Mouse (Mus musculus): ENCODE measurements around the gene Pcdh8.

Pcdh8 gene

DNA sequence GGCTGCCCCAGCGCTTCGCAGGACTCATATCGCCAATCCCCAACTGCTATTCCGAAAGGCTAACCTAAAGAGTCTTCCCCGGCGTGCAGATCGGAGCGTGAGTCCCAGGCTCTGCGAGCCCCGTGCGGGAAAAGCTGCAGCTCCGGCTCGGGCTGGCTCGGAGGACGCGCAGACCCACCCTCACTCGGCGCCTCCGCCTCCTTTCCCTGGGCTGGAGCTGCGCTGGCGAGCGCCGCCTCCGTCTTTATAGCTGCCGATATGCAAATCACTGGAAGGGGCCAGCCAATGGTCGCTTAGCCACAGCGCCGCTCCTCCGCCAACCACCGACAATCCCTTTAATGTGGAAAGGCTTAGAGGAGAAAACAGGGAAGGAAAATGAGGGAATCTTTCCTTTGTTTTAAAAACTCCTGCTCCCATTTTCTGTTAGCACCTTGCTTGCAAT lies at the start of gene Pcdh8:
Pcdh8 (minus strand) TSS at position 219 of the 442 bp plus-strand sequence.
- peak; percentile 75 for DNase-seq (ENCODE audit: low read depth, low spot score)

GRCm38 (mm10) chr14:79814709-79815108 lies 43.6 kb upstream of the Pcdh8 start:
- DNase-seq (ENCODE audit: low read depth, low spot score) = no peak

DNA sequence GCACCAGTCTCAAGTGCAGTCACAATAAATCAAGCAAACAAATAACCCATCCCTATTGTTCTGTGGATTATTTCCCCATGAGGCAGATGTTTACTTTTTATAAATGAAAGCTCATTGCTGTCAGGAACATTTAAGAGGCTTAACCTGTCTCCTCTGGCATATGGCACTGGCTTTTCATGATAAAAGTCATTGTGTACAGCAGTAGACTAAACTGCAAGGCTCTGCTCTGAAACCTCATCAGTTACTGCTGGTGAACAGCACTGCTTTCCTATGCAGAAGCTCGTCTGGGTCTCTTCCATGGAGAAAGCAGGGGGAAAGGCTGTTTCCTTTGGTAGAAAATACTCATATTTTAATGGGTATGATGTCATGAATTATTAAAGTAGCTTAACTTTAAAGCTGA lies 43.0 kb upstream of the Pcdh8 start:
- no peak for DNase-seq (ENCODE audit: low read depth, low spot score)

- DNase-seq (ENCODE audit: low read depth, low spot score) = no peak
Observed at GRCm38 (mm10) chr14:79793179-79793578, 22.1 kb upstream of the Pcdh8 start.

GRCm38 (mm10) chr14:79789535-79789934 lies 18.4 kb upstream of the Pcdh8 start:
- no peak for DNase-seq (ENCODE audit: low read depth, low spot score)

DNA sequence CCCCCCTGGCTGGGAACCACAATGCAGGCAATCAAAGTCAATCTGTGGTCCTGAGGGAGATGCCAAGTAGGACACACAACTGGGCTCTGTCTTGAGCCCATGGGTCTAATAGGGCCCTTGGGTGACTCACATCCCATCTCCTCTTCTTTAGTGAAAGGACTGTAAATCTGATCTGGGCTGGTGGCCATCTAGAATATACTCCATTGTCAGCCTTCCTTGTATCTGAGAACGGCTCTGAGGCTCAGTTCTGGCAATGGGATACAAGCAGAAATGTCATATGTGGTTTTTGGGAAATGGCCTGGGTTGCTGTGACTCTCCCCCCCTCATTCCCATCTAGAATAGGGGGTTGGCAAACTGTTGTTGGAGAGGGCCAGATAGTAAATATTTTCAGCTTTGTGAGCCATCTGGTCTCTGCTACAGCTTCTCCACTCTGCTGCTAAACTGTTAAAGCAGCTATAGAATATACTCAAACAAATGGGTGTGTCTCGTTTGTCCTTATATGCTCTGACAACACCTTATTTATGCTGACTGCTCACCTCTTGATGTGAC lies 17.6 kb upstream of the Pcdh8 start:
- DNase-seq (ENCODE audit: low read depth, low spot score) = no peak

DNA sequence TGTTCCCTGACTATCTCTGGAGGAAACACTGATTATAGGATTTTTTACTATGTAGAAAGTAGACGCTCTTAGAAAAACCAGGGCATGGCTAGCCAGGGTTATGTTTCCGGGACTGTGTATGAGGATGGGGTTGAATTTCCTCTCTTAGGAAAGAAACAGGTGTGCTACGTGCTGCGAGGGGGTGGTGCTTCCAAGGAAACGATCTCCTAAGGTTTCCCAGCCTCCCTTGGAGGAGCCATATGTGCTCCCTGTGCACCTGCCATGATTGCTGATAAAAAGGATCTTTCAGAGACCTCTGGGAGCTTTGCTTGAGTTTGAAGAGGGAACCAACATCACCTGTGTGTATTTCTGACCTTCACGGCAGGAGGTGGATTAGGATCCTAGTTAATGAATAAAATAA lies 16.8 kb upstream of the Pcdh8 start:
- DNase-seq (ENCODE audit: low read depth, low spot score) = no peak

- DNase-seq (ENCODE audit: low read depth, low spot score) = no peak
Observed at GRCm38 (mm10) chr14:79785400-79785799, 14.3 kb upstream of the Pcdh8 start.

- no peak for DNase-seq (ENCODE audit: low read depth, low spot score)
Observed at GRCm38 (mm10) chr14:79780889-79781288, 9.8 kb upstream of the Pcdh8 start.

DNA sequence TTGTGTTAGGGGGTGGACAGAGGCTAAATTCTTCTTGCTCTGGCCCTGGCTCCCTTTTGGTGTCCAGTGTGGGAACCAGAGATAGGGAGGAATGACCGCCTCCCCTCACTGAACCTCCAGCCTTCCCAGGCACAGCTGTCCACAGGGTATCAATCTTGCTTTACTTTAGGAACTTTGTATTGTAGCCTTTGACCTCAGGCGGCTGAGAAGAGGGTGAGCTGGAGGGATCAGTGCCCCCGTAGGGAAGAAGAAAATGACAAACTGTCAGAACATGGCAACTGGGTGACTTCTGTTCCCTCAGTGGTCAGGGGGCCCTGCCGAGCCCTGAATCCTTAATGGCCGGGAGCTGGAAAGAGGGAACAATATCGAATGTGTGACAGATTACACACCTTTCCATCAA lies 9.2 kb upstream of the Pcdh8 start:
- DNase-seq (ENCODE audit: low read depth, low spot score) = no peak

DNA sequence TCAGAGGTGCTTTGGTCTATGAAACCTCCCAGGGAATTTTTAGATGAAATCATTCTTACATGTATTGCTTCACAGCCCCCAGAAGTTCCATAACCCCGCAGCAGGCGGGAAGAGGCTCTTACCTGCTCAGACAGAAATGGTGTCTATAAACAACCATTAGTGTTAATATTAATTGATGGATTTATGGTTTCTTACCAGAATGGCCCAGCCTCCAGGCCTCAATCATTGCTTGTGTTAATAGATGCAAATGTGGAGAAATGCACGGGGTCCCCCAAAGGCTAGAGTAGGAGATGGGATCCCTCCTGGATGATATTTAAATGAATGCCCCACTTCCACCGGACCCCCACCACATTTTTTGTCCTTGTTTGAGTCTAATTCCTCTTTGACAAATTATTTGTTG lies 8.7 kb upstream of the Pcdh8 start:
- no peak for DNase-seq (ENCODE audit: low read depth, low spot score)

DNA sequence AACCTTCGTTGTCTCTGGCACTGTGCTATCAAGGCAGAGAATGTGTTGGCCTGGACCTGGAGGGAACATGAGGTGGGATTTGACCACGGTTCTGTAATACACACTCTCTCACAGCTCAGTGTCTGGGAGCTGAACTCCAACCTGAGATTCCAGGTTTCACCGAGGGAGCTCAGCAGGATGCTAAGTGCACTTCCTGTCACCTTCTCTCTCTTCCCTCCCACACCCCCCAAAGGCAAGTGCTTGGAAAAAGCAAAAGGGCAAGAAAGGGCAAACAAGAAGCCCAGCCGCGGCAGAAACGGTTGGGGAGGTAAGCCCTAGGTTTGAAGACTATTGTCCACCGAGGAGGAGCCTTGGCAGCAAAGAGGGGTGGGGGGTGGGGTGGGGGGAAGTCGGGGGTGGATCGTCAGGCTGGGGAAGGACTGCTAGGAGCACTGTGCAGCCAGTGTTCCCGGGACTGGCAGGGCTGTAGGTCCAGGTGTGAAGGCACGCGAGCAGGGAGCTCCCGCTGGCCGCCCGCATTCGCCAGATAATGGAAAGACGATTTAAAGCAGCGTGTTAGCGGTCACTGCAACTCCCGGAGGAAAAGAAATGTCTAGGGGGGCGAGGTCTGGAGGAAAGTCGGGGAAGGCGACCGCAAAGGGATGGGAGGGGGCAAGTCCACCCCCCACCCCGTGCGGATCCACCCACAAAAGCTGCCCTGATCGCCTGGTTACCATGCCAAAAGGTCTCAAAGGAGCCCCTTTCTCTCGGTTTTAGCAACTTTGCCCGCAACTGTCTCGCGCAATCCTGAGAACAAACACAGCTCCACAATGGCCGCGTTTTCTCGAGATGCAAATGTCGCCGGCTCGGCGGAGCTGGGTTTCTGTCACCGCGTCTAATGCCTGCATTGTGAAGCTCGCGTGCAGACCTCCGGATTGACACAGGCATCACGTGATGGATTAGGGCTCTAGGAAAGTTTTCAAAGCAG lies 2.6 kb upstream of the Pcdh8 start:
- DNase-seq (ENCODE audit: low read depth, low spot score) = no peak

DNA sequence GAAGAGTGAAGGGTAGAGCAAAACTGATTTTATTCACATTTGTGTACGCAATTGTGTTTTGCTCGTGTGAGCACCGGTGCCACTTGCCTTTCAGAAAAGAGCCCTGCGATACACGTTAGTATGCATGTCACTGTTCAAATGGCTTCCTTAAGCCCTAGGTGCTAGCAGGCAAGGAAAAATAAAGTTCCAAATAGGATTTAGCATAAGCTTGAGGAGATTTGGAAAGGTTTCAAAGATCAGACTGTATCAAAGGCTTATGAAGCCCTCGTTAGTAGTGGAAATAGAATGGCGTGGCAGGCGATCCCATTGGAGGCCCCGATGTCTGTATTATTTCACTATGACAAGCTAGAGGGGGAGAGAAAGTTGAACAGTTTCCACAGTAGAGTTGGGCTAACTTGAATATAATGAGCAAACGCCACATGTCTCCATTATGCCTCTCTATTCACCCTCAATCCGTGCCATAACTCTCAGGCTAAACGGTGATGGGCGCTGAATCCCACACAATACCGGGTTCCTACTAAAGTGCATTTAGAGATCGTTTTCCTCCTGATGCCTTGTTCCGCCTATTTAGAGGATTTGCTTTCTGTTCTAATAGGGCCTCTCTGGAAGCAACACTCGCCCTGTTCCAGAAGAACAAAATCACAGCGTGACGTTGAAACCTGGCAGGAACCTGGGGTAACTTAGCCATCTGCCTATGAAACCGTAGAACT lies 845 bp upstream of the Pcdh8 start:
- DNase-seq (ENCODE audit: low read depth, low spot score) = no peak

- DNase-seq (ENCODE audit: low read depth, low spot score) = no peak
Observed at GRCm38 (mm10) chr14:79770306-79771093, 612 bp downstream of the Pcdh8 start.

DNA sequence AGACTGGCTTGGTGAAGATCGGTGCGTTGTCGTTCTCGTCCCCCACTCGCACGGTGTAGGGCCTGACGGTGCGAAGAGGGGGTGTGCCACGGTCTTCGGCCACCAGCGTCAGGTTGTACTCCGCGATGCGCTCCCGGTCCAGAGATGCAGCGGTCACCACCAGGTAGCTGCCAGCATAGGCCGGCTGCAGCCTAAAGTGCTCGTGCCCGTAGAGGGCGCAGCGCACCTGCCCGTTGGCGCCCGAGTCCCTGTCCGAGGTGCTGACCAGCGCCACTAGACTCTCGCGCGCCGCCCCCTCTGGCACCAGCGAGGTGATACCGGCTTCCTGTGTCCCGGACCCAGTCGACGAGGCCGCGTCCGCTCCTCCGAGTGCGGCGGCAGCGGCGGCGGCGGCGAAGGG lies 1.5 kb downstream of the Pcdh8 start:
- peak; percentile 69 for DNase-seq (ENCODE audit: low read depth, low spot score)

DNA sequence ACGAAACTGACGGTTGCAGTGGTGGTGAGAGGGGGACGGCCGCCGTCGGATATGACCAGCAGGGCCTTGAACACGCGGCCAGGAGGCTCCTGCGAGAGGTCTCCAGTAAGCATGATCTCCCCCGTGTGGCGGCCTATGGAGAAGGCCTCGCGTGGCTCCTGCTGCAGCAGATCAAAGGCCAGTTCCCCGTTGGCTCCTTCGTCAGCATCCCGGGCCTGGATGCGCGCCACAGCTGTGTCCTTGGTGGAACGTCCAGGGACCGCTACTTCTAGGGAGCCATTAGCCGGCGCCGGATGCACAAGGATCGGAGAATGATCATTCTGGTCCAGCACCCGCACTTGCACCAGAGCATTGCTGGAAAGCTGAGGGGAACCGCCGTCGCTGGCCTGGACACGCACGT lies 2.1 kb downstream of the Pcdh8 start:
- DNase-seq (ENCODE audit: low read depth, low spot score) = no peak

DNA sequence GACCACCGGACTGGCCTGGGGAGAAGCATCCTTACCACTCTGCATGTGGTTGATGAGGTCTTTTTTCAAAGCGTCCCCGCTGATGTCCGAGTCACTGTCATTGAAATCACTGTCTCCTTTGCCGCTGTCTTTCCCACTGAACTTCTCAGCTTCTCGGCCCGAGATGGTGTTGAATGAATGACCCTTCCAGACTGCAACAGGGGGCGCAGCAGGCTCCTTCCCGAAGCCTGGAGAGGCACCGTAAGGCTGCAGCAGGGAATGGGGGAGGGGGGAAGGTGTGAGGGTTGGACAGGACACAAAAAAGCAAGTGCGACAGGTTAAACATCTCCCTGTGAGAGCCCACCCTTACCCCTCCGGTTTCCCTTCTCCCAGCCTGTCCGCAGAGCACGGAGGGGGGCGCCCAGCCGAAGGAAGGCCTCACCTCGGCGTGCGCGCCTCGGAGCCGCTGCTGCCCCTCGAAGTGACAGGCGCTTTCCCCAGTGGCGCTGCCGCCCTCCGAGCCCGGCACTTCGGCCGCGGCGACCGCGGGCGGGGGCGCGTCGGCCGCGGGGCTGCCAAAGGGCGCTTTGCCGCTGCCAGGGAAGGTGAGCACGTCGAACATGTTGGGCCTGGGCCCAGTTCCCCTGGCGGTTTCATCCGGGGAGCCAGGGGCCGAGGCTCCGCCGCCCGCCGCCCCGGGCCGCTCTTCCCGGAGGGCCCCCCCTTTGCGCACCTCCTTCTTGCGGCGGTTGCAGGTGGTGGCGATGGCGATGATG lies 2.9 kb downstream of the Pcdh8 start:
- DNase-seq (ENCODE audit: low read depth, low spot score) = no peak

DNA sequence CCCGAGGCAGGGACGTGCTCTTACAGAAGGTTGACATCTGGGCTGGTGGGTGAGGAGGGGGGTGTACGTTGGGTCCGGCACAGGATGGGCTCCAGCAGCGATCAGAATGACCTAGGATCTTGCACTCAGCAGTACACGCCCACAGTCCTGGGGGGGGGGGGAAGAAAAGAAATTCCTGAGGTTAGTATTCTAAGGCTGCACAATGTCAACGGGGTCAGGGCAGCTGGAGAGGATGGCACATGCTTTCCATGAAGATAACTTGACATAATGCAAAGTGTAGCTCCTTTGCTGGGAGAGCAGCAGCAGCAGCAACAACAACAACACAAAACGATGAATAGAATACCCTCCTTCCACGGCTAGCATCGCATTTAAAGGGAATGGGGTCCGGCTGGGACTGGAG lies 3.5 kb downstream of the Pcdh8 start:
- no peak for DNase-seq (ENCODE audit: low read depth, low spot score)

- no peak for DNase-seq (ENCODE audit: low read depth, low spot score)
Observed at GRCm38 (mm10) chr14:79765196-79765765, 5.8 kb downstream of the Pcdh8 start.

DNA sequence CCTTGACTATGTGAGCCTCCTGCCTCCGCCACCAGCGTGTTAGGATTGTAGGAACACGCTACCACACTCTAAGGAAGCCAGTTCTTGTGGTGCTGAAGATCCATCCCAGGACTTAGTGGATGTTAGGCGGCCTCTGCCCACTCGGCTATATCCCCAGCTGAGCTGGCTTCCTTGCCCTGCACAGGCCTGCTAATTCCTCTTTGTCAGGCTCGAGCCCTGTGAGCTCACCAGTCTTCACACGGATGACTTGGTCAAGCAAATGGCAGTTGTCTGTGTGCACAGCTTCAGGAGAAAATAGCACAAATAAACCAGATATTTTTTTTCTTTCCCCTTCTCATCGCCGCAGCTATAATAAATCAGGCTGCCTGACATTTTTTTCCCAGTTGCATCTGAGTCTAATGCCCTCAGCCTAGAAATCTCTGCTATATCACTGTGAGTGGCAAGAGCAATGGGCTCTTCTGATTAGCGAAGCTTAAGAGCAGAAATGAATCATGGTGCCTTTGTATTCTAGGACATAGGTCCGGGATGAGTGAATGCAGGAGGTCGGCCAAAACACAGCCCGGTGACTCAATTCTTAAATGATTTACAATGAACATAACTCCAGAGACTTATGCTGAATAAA lies 16.4 kb downstream of the Pcdh8 start:
- DNase-seq (ENCODE audit: low read depth, low spot score) = no peak

All from WW6 (cell line).